Mouse (Mus musculus): ENCODE results near the gene Sh2b2. TPM values are rescaled to one million over a fixed set of nuclear protein-coding genes. Genes with fewer than 3 reads are reported as not detected.

Gene Sh2b2
- polyA plus RNA-seq, 1 experiment from 2014 or later: 25.6 TPM

DNA sequence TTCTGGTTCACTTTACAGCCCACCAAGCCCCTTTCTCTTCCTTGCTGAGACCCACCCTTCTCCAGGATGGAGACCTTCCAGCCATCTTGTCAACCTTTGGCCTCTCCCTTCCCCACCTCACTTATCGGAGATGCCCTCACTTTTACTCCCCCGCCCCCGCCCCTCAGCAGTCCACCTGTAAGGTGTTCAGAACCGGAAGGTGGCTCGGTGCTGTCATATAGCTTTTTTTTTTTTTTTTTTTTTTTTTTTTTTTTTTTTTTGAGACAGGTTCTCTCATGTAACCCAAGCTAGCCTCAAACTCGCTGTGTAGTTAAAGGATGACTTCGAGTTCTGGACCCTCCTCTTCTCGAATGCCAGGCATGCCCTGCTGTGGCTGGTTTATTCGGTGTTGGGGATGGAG, 73.4 kb downstream of the Sh2b2 start:
- Histone ChIP-seq H3K4me3 (replicated peaks) (no peak overlapping the region), H3K36me3 (peaks cover 8% of the 10 kb centered on the region), H3K27ac (no peak overlapping the region), H3K4me1 (replicated peaks) (peaks cover 25% of the 10 kb centered on the region), H3K9me3 (no peaks in the 10 kb centered on the region), H3K27me3 (0 out of 2 replicates have a peak, but pooled peaks cover 11% of the 10 kb centered on the region), H3K4me2 (replicated peaks) (no peak overlapping the region), H3K9ac (replicated peaks) (no peak overlapping the region)
- no peak for ATAC-seq
- WGBS: 82% methylated on average over 9 of the region's 9 CpGs

DNA sequence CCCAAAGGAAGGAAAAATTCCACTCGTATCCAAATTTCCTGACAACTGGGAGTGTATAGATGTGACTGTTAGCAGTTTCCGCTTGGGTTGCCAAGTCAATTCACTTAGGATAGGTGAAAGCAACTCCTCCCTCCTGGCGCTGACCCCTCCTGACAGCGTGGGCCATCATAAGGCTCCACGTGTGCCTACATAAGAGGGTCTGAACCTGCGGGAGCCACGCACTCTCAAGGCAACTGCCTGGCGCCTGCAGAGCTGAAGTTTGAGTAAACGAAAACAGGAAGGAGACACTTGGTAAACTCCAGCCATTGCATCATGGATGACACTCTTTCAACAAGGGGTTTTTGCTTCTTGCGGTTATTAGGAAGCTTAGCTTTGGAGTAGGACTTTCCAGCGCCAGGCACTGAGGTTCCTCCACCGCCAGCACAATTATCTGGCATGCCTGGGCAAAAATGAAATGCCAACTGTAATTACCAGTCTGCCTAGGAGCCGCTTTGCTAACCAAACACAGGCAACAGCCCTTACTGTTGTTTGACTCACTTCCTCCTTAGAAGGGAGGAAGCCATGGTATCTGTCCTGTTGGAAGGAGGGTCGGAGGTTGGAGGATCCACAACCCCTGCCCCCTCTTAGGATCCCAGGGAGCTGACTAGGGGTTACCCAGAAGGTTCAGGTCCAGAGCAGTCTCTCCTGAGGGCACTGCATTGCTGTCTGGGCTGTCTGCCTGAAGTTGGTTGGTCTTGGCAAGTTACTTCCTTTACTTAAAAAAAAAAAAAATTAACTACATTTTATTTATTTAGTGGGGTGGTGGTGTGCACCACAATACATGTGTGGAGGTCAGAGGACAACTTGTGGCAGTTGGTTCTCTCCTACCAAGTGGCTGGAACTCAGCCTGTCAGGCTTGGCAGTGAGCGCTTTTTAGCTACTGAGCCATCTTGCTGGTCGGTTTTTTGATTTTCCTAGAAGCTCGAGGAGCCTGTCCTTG, 74.7 kb downstream of the Sh2b2 start:
- Histone ChIP-seq H3K4me1 (replicated peaks) (peaks cover 25% of the 10 kb centered on the region), H3K36me3 (peaks cover 9% of the 10 kb centered on the region), H3K27ac (peak overlapping the region; percentile 76; the same call in 1 of the 2 replicates), H3K9ac (replicated peaks) (peak overlapping the region; percentile 80), H3K9me3 (no peaks in the 10 kb centered on the region), H3K27me3 (0 out of 2 replicates have a peak, but pooled peaks cover 11% of the 10 kb centered on the region), H3K4me3 (replicated peaks) (peak overlapping the region; percentile 65), H3K4me2 (replicated peaks) (peak overlapping the region; percentile 84)
- ATAC-seq: no peak
- WGBS: 43% methylated on average over 17 of the region's 17 CpGs

- Histone ChIP-seq H3K27me3 (0 out of 2 replicates have a peak, but pooled peaks cover 11% of the 10 kb centered on the region), H3K4me2 (replicated peaks) (peak within 1 kb of the TSS; percentile 84), H3K36me3 (peaks cover 9% of the 10 kb centered on the region), H3K9me3 (no peaks in the 10 kb centered on the region), H3K4me1 (replicated peaks) (peaks cover 25% of the 10 kb centered on the region), H3K9ac (replicated peaks) (peak within 1 kb of the TSS; percentile 80), H3K27ac (peak within 1 kb of the TSS; percentile 76), H3K4me3 (replicated peaks) (peak within 1 kb of the TSS; percentile 65)
- ATAC-seq: peak; percentile 92
- 4% methylated on average over 48 of the region's 49 CpGs for WGBS
Observed at GRCm38 (mm10) chr5:136170512-136171362, 75.6 kb downstream of the Sh2b2 start, which contains the start of gene Orai2. Gene Orai2 (minus strand): TSS chr5:136170713.

DNA sequence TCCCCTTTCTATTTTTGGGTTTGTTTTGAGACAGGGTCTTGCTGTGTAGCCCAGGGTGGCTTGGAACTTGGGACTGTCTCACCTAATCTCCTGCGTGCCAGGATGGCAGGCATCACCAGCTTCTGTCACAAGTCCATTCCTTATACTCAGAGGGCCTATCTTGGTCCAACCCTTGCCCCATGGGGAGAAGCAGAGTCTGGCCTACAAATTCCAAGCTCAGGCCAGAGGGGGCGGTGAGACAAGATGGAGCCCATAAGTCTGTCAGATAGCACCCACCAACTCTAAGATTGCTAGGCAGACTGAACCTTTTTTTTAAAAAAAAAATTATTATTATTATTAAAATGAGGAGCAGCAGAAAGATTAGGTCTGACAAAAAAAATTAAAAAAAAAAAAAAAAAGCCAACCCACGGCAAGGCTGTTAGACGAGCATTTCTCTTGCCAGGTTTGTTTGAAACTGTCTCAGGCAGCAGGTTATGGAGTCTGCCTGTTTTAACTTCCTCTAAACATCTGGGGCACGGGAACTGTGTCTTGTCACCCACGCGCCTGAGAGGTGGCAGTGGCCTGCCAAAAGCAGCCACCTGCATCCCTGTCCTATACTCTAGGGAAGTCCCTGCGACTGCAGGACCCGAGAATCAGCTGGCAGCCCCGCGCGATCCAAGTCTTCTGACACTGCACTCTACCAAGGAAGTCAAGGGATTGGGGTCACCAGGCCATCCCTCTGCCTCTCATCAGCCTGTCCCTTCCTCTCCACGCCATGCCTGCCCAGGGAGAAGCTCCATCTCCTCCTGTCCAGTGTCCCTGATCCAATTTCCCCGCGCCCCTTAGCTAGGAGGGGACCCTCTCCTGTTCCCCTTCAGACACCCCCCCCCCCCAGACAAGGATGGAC, 76.5 kb downstream of the Sh2b2 start:
- ATAC-seq: peak; percentile 61; the same call in 1 of the 2 replicates
- H3K36me3 ChIP-seq: peaks cover 13% of the 10 kb centered on the region
- H3K4me3 ChIP-seq (replicated peaks): peak overlapping the region; percentile 65

More for the DNA sequence above, 76.5 kb downstream of the Sh2b2 start:
- Histone ChIP-seq H3K27ac (peak overlapping the region; percentile 76), H3K4me1 (replicated peaks) (peaks cover 31% of the 10 kb centered on the region), H3K9me3 (no peaks in the 10 kb centered on the region), H3K4me2 (replicated peaks) (peak overlapping the region; percentile 84), H3K27me3 (0 out of 2 replicates have a peak, but pooled peaks cover 11% of the 10 kb centered on the region), H3K9ac (replicated peaks) (peak overlapping the region; percentile 80)
- 10% methylated on average over 15 of the region's 15 CpGs for WGBS

Other genes starting within 250 kb of the Sh2b2 start
- 0.05 TPM in 1 of 2 replicates, not detected in the other for gene Upk3b, start 208.1 kb downstream of the Sh2b2 start, polyA plus RNA-seq (2015; fragmentation: Nextera tagmentation; extraction: Ambion mirVana)
- not detected in 2 replicates for gene Upk3bl, start 192.1 kb downstream of the Sh2b2 start, polyA plus RNA-seq (2015; fragmentation: Nextera tagmentation; extraction: Ambion mirVana)
- gene Rasa4, start 162.6 kb downstream of the Sh2b2 start, polyA plus RNA-seq (2015; fragmentation: Nextera tagmentation; extraction: Ambion mirVana): 13.7 and 16.4 TPM in 2 replicates
- gene Polr2j, start 129.9 kb downstream of the Sh2b2 start, polyA plus RNA-seq (2015; fragmentation: Nextera tagmentation; extraction: Ambion mirVana): 242 TPM in 2 replicates
- gene Lrwd1, start 110.5 kb downstream of the Sh2b2 start, polyA plus RNA-seq (2015; fragmentation: Nextera tagmentation; extraction: Ambion mirVana): 31.7 and 33.8 TPM in 2 replicates
- gene Alkbh4, start 110.4 kb downstream of the Sh2b2 start, polyA plus RNA-seq (2015; fragmentation: Nextera tagmentation; extraction: Ambion mirVana): 23.0 and 23.6 TPM in 2 replicates
- gene Orai2, start 75.8 kb downstream of the Sh2b2 start, polyA plus RNA-seq (2015; fragmentation: Nextera tagmentation; extraction: Ambion mirVana): 30.6 and 31.0 TPM in 2 replicates
- 68.4 and 70.2 TPM in 2 replicates for gene Prkrip1, start 47.6 kb downstream of the Sh2b2 start, polyA plus RNA-seq (2015; fragmentation: Nextera tagmentation; extraction: Ambion mirVana)